Mouse (Mus musculus) frontal cortex, postnatal 25 days (tissue): Measurements from ENCODE around the gene Fndc3b.

Experiments used
- DNase-seq, 2 experiments: peaks; one replicate each; pipeline ENCODE4 v3.0.0; 2022; ENCODE audit warnings: low spot score in 2 of 2

The Fndc3b gene

DNA sequence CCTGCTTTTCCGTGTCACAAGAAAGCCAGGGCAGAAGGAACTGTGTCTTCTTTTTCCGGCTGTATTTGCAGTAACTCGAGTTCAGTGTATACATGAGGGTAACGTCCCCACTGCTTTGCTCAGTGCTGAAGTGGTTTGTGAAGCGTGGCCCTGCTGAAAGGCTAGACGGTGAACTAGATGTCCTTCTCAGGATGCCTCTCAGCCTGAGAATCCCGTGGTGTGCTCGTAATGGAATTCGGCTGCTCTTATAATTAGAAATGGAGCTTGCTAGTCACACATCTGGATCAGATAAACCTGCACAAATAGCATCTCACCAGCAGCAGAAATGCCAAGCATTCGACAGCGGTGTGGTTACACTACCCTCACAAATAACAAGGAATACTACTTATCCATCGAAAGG is 40.7 kb downstream of the Fndc3b start:
- no peak for DNase-seq

DNA sequence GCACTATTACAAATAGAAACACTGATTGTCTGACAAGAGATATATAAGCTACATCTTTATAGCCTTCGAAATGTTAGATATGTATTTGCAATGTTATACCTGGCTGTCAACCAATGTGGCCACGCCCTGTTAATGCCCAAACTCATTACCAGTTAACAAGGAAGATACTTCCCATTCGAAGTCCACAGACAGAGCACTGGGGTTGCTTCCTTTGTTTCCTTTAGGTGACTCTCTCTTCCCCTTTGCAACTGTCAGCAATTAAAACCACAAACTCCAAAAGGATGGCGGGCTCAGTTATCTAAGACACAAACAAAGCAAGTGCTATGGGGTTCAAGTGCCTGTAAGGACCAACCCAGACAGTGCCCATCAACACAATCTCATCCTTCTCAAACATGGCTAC is 43.8 kb downstream of the Fndc3b start:
- no peak for DNase-seq

DNA sequence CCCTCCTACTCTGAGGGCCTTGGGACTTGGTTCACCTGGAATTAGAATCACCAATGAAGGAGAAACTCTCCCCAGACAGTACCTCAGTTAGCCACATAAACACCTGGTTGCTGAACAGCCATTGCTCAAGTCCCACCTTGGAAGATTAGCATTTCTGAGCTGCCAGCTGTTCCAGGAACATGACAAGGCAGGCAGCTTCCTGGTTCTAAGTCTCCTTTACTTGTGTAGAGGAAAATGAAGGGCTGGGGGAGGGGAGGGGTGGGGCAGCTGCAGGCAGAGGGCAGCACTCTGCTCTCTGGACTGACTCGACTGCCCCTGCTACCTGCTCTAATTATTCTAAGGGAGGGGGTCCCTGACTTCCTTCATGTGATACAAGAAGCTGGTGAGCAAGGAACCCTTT is 45.8 kb downstream of the Fndc3b start:
- DNase-seq = no peak

DNA sequence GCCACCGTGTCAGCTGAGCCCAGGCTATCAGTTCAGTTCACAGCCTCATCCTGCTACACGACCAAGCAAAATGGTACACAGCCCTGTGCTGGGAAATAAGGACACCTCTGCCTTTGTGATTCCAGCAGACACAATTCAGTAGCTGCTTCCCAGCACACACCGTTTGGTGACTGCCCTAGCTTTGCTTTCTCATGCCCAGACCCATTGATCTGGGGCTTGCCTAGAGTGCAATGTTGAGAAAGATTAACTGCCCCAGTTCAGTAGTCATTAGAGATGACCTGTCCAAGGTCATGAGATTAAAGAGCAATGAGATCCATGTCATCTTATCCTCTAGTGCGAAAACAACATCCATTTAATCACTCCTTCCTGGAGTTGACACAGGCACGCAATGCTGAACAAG is 47.9 kb downstream of the Fndc3b start:
- DNase-seq = no peak

DNA sequence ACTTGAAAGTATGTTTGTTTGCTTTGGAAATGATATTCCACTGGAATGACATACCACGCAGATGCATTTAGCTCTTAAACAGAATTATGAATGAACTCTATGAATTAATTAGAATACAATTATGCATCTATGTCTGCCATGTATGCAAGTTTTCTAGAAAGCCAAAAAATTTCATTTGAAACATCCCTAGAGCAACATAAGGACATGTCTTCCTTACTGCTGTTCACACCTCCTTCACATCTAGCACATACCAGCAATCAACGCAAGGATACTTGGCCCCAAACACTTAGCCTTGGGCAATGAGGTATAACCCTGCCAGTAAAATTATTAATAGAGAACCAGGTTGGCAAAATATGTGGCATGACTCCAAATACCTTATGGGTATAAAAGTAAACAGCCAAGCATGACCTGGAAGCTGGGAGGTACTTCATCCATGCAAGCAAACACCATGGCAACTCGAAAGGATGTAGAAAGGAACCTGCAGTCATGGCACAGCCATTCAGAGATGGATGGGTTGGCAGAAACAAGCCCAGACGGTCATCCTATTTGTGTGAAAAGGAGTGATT is 52.8 kb downstream of the Fndc3b start:
- DNase-seq = no peak

DNA sequence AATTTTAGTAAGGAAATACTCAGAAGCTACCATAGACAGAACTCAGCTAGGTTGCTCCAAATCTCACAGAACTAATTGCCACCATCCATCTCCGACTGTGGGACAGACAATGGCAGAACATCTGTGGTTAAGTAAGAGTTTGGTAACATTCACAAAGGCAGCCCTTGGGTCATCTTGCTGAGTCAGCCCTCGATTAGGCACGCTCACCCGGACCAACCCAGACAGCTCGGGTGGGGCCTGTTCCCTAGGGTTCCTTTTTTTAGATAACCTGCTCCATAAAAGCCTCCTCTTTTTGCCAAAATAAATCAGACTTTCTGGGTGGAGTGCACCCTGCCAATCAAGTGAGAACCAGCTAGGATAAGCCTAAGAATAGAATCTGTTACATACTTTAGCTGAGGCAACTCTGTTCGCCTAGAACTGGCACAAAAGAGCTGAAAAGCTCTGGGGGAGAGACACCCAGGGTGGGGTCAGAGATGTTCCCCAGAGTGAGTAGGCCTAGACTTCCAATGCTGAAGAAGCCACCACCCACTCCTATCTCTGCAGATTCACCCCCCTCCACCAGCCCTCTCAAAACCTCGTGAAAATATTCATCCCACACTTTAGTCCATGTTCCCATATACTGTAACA is 54.2 kb downstream of the Fndc3b start:
- DNase-seq = peak in 1 of 2 experiments; percentile 8

DNA sequence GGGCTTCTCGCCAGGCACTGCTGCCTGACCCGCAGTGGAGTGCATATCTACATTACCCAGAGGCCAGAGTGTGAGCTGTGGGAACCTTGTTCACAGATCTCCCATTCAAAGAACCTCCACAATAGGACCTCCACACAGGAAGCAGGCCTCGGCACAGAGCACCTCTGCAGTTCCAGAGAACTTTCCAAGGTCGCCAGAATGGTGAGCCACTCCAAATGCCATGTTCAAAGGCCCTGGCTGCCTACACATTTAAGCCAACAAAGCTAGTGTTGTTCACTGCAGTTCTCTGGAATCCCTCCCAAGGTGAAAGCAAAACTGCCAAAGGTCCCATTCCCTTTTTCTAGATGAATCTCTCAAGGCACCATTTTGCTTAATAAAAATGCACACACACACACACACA is 55.4 kb downstream of the Fndc3b start:
- no peak for DNase-seq

DNA sequence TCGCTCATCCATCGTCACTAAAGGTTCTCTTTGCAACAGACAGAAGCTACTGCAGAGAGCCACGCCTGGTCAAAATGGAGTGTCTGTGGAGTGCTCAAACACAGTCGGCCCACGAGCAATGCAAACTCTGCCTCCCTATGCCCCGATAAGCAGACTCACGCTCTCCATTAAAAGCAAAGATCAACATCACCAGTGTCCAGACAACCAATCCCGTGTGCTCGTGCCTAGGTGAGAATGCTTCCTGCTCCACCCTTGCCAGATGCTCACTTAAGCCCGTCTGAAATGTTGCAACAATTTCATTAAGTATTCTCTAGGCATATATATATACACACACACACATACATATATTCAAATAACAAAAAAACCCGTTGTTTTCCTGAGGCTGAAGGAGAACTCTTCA is 56.1 kb downstream of the Fndc3b start:
- DNase-seq = no peak

DNA sequence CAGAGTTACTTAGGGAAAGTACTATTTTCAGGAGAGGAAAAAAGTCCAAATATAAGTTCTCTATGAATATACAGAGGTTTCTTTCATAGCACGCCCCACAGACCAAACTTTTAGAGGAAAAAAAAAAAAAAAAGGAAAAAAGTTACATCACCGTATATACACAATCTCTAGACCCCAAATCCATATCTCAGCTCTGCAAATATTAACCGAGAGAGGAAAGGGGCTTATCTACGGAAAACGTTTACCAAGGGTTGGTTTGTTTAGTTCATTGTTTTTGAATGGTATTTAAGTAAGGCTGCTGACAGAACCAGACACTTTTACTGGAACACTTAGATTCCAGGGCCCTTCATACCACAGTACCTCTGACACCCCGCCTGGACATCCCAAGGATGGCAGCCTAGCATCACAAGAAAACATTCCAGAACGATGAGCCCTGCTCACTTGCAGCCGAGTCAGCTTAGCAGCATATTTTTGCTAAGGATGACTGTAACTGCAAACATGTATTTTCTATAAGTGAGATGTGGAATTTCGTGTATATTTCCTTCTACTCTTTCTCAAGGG is 58.6 kb downstream of the Fndc3b start:
- no peak for DNase-seq

DNA sequence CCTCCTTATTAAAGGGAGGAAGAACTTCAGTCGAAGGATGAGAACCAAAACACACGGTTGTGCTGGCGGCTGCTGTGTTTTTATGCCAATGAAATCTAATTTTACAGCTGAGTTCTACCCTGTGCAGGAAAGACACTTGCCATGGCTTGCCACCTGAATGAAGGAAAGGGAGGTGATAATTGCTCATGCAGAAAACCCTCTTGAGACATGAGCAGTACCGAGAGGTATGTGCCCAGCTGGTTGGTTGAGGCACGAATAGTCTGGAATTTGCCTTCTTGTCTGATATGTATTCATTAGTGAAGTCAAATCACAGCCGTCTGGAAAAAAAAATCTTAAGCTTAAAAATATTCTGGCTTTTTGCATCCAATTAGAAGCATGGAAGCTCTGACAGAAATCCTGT is 59.4 kb downstream of the Fndc3b start:
- no peak for DNase-seq

DNA sequence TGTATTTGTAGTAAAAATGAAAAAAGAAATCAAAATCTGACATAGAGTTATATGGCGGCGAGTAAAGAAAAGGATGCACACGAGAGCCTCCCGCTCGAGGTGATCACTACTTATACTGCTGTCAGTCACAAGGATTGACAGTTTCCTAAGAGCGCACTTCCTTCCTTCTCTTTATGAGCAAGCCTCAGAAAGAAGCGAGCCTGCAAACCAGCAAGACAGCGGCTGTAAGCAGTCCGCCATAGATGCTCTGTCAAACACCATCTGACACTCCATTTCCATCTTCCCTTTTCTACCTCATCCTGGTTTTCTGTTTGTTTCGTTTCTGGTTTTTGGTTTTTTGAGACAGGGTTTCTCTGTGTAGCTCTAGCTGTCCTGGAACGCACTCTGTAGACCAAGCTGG is 61.0 kb downstream of the Fndc3b start:
- DNase-seq = no peak

DNA sequence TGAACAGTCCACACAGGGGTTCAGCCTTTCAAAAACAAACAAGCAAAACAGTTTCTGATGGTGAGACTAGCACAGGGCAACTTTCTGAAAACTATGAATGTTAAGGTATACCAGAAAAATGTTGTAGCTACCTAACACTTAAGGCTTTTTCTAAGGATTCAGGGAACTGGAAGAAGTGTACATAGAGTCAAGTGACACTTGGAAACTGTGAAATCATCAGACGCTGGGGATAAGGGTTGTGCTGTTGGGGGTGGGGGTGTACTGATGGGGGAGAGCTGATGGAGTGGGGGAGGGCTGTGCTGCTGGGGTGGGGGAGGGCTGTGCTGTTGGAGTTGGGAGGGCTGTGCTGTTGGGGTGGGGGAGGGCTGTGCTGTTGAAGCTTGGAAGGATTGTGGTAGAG is 61.8 kb downstream of the Fndc3b start:
- DNase-seq = no peak

DNA sequence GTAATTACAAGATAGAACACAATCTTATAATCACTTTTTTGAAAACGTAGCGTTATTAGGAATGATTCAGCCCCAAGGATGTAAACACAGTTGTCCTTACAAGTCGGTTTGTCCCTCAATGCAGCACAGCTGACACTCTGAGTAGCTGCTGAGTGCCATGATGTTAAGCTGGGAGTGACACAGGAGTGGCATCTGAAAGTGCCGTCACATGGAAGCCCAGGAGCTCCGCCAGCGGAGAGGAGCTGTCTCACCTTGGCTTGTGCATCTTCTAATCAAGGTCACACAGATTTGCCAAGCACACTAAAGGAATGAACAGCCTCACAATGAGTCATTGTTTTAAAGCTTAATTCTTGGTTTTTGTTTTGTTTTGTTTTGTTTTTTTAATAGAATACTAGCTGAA is 68.7 kb downstream of the Fndc3b start:
- DNase-seq = no peak

DNA sequence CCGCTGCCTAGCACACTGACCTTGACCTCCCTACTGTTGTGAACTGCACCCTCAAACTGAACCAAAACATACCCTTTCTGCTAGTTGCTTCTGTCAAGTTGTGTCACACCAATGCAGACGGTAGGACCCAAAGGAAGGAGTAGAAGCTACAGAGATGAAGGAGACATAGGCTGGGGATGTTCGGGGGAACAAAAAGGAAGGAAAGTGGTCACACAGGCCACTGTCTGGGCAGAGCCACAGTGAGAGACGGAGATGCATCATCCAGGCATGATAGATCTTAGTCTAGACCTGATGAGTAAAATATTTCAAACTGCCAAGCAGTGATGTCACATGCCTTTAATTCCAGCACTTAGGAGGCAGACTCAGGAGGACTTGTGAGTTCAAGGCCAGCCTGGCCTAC is 71.4 kb downstream of the Fndc3b start:
- no peak for DNase-seq

DNA sequence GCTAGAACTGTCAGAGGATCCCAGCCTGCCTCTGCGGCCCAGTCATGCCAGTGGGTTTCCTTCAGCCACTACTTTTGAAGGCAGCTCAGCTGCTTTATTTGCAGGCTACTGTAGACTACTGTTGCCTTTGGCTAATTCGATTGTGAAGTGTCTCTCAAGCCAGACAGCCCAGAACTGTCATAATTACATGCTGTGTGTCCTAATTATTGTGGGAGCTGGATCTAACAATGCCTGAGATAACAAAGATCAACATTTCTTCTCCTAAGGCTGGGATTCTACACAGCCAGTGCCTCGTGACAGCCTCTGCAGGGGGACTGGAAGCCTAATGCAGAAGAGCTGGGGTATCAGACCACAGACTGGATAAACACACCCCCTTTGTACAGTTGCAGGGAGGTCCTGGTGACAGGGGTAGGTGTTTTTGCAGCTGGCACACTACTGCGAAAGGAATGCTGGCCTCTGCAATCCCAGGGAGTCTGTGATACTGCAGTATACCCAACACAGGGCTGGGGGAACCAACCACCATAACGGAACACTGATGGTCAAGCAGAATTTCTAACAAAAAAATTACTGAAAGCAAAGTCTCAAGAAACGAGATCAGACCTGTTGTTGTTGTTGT is 74.0 kb downstream of the Fndc3b start:
- no peak for DNase-seq

DNA sequence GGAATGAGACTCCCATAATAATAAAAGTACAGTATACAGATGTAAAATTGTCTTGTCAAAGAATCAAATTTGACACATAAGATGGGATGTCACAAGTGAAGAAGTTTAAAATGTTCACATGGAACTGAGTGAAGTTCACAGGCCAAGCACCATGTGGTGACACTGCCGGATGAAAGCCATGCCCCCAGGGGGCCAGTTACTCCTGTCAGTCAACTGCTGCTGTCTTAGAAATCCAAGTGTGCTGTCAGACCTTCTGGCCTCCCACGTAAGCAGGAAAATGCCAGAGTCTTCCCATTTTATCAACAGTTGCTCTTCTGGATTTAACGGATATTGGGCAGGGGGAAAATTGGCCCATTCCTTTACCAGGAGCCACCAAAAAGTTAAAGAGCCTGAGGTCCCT is 75.3 kb downstream of the Fndc3b start:
- no peak for DNase-seq

DNA sequence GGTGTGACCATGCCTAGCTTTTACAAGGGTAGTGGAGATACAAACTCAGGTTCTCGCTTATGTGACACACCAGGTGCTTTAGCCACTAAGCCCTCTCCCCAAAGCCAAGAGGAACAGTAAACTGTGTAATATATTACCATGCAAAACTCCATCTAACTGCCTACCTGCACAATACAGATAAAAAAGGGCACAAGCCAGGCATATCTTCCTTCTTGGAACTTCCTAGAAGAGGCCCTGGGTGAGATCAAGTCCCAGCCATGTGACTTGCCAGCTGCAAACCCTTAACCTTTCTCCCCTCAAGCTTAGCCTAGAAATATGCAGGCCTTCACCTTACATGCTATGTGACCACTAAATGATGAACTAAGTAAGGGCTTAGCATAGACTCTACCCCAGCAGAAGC is 78.2 kb downstream of the Fndc3b start:
- DNase-seq = no peak

DNA sequence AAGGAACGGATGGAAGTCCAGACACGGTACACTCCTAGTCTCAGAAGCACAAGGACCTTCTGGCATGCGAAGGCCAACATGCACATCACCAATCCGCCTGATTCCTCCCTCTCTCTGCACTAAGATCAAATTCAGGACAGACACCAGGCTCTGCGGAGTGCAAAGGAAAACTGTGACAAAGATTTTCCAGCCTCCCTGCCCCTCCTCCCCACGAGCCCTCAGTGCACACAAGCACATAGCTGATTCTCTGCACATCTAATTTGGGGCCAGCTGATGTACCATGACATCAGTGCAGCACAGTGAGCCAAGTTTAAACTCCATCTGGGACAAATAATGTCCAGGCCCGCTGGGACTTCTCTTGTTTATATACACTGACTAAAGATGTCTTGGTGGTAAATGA is 80.0 kb downstream of the Fndc3b start:
- no peak for DNase-seq

DNA sequence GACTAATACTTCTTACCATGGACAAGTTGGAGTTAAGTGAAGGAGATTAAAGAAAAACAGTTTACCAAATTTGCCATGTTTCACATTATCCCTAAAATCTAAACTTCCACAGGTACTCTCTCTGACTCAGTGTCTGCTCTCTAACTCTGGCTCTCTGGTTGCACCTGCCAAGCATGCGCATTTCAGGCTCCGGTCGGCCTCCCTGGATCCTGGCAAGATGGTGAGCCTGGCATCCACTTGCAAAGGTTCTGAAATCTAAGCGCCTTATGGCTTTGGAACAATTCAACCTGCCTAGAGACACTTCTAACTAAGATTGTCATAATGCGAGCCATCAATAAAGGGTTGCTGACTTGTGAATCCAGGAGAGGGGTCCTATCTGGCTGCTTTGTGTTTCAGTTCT is 81.4 kb downstream of the Fndc3b start:
- DNase-seq = no peak

DNA sequence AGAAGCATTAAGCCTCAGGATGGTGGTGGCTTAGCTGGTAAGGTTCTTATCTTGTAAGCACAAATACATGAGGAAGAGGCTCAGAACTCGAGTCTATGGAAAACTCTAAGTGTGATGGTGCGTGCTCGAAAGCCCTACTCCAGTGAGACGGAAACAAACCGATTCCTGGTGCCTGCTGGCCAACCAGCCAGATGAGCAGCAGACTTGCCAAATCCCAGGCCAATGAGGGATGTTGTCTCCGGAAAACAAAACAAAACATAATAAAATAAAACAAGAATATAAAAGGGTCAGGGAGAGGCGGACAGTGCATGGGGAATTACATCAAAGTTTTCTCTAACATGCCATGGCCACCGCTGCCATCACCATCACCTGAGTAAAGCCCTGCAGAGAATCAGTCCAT is 84.8 kb downstream of the Fndc3b start:
- DNase-seq = no peak

DNA sequence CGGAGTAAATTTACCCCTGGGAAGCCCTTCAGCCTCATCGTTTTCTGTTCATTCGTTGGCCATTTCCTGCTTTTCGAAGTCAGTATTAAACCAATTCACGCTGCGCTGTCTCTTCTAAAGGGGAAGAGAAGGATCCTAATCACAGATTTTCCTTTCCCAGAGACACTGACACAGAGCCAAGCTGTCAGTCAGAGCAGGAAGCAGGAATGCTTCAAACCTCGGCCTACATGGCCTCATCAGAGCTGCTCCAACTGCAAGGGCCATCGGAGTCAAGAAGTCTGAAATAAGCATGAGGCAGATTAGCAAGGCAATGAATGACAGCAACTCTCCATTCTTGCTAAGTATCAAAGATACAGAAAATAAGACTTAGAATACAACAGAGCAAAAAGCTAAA is 85.5 kb downstream of the Fndc3b start:
- no peak for DNase-seq

DNA sequence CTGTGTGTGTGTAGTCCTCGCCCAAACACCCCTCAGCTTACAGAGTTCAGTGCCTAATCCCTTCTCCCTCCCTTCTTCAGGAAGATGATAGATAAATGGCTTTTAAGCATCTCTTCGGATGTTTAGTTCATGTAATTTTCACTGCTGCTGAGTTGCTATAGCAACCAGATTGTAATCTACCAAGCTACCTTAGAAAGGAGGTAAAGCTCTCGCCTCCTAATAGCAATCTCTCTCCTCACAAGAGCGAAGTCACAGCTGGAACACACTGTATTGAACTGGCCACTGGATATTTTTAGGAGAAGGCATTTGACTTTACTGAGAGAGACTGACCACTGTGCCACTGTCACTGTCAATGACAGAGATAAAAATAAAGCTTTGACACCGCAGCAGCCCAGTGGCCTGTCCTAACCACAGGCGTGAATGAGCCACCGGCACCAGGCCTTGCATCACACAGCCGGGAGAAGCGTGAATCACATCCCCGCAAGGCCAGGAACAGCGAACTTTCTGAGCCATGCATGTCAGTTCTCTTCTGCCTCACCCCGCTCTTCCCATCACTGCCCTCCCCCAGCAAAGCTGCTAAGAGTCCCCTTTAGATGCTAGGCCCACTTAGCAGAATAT is 86.0 kb downstream of the Fndc3b start:
- DNase-seq = no peak

DNA sequence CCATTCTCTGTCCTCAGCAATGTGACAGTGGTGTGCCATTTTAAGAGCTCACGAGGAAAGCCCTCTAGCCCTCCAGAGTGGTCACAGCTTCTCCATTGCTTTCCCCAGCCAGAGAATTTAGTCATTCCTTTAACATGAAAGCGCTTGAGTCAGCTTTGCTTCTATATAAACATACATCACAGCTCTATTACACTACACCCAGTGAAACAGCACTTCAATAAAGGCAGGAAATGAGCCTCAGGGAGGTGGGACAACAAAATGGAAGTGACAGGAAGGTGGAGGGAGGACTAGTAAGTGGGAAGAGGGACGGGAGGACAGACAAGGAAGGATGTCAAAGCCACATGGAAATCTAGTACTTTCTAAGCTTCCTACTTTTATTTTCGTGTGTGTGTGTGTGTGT is 88.7 kb downstream of the Fndc3b start:
- no peak for DNase-seq
